Mouse (Mus musculus): ENCODE data around the gene Wnt9a. TPM values are rescaled to one million over a fixed set of nuclear protein-coding genes. Genes with fewer than 3 reads are reported as not detected.
"Not testable (repeated sequence)": the region's sequence is repeated elsewhere in the genome, so short reads cannot be mapped to it uniquely, and the experiment has no call there.

Wnt9a gene
- polyA plus RNA-seq, 1 experiment from 2014 or later: 1.6 TPM

GRCm38 (mm10) chr11:59346166-59346910, 39.6 kb downstream of the Wnt9a start:
- WGBS: 74% methylated on average over 11 of the region's 11 CpGs
- no peak overlapping the region for H3K9ac ChIP-seq (replicated peaks; ENCODE audit: low read length)
- ATAC-seq (ENCODE audit: low FRiP score, low TSS enrichment): no peak
- no peak overlapping the region for H3K4me3 ChIP-seq (ENCODE audit: low read length)
- no peaks in the 10 kb centered on the region for H3K36me3 ChIP-seq (ENCODE audit: insufficient read depth, low read length)
- no peaks in the 10 kb centered on the region for H3K27me3 ChIP-seq (ENCODE audit: insufficient read depth, low read length)
- H3K27ac ChIP-seq (ENCODE audit: low read length): no peak overlapping the region
- peaks cover 18% of the 10 kb centered on the region for H3K4me1 ChIP-seq (ENCODE audit: insufficient read depth, low read length)
- H3K4me2 ChIP-seq (replicated peaks; ENCODE audit: low read depth, low read length): no peak overlapping the region
- no peaks in the 10 kb centered on the region for H3K9me3 ChIP-seq (ENCODE audit: low read length)

DNA sequence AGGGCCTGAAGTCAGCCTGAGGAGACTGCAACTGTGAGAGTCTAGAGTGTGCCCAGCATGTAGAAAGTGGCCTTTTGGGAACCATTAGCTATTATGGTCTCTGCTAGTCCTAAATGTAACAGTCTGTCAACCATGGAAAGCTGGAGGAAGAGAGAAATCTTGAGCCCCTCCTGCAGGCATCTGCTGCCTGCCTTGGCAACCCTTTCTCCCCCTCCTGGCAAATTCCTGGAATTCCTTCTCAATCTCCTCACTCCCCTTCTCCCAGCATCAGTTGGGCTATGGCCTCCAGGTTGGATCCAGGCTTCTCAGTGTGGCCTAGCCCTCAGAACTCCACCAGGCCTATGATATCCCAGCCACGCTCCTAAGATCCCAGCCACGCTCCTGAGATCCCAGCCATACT, 43.6 kb downstream of the Wnt9a start:
- Histone ChIP-seq H3K9ac (replicated peaks; ENCODE audit: low read length) (no peak overlapping the region), H3K4me1 (ENCODE audit: insufficient read depth, low read length) (peaks cover 18% of the 10 kb centered on the region), H3K9me3 (ENCODE audit: low read length) (no peaks in the 10 kb centered on the region), H3K27ac (ENCODE audit: low read length) (no peak overlapping the region), H3K36me3 (ENCODE audit: insufficient read depth, low read length) (no peaks in the 10 kb centered on the region), H3K4me2 (replicated peaks; ENCODE audit: low read depth, low read length) (no peak overlapping the region), H3K4me3 (ENCODE audit: low read length) (no peak overlapping the region), H3K27me3 (ENCODE audit: insufficient read depth, low read length) (no peaks in the 10 kb centered on the region)
- 79% methylated on average over 2 of the region's 2 CpGs for WGBS
- no peak for ATAC-seq (ENCODE audit: low FRiP score, low TSS enrichment)

GRCm38 (mm10) chr11:59354793-59355192, 48.1 kb downstream of the Wnt9a start:
- H3K4me1 ChIP-seq (ENCODE audit: insufficient read depth, low read length): peaks cover 21% of the 10 kb centered on the region
- H3K9ac ChIP-seq (replicated peaks; ENCODE audit: low read length): no peak overlapping the region
- H3K9me3 ChIP-seq (ENCODE audit: low read length): no peaks in the 10 kb centered on the region
- no peak overlapping the region for H3K4me2 ChIP-seq (replicated peaks; ENCODE audit: low read depth, low read length)
- no peak for ATAC-seq (ENCODE audit: low FRiP score, low TSS enrichment)
- H3K36me3 ChIP-seq (ENCODE audit: insufficient read depth, low read length): no peaks in the 10 kb centered on the region
- H3K27me3 ChIP-seq (ENCODE audit: insufficient read depth, low read length): 0 out of 2 replicates have a peak, but pooled peaks cover 4% of the 10 kb centered on the region
- 88% methylated on average over 4 of the region's 4 CpGs for whole genome bisulfite sequencing
- H3K27ac ChIP-seq (ENCODE audit: low read length): no peak overlapping the region
- no peak overlapping the region for H3K4me3 ChIP-seq (ENCODE audit: low read length)

- H3K9me3 ChIP-seq (ENCODE audit: low read length): no peaks in the 10 kb centered on the region
- H3K4me3 ChIP-seq (ENCODE audit: low read length): no peak overlapping the region
- whole genome bisulfite sequencing: 21% methylated on average over 11 of the region's 11 CpGs
- peaks cover 12% of the 10 kb centered on the region for H3K4me1 ChIP-seq (ENCODE audit: insufficient read depth, low read length)
- no peak overlapping the region for H3K9ac ChIP-seq (replicated peaks; ENCODE audit: low read length)
- peak; percentile 69; the same call in 1 of the 2 replicates for ATAC-seq (ENCODE audit: low FRiP score, low TSS enrichment)
- H3K36me3 ChIP-seq (ENCODE audit: insufficient read depth, low read length): no peaks in the 10 kb centered on the region
- H3K27me3 ChIP-seq (ENCODE audit: insufficient read depth, low read length): 0 out of 2 replicates have a peak, but pooled peaks cover 4% of the 10 kb centered on the region
- no peak overlapping the region for H3K4me2 ChIP-seq (replicated peaks; ENCODE audit: low read depth, low read length)
- H3K27ac ChIP-seq (ENCODE audit: low read length): no peak overlapping the region
Measured at GRCm38 (mm10) chr11:59356874-59357289, 50.2 kb downstream of the Wnt9a start.

DNA sequence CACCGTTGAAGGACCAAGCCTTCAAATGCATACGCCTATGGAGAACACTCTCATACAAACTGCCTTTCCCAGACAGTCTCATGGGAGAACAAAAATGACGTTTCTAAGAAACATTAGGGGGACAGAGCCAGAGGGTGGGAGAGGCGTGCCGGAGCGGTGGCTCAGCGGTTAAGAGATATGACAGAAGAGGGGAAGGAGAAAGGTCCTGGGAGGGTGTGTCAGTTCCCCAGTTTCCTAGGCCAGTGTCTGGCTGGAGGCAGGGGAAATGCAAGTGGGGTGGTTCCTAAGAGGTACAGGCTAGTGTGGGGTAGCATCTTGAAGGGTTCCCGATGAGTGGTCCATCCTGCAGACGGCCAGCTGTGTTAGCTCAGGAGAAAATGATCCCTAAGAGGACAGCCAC, 54.6 kb downstream of the Wnt9a start:
- H3K27me3 ChIP-seq (ENCODE audit: insufficient read depth, low read length): 0 out of 2 replicates have a peak, but pooled peaks cover 4% of the 10 kb centered on the region
- no peak overlapping the region for H3K4me3 ChIP-seq (ENCODE audit: low read length)
- H3K9me3 ChIP-seq (ENCODE audit: low read length): no peaks in the 10 kb centered on the region
- H3K27ac ChIP-seq (ENCODE audit: low read length): no peak overlapping the region
- 76% methylated on average over 9 of the region's 9 CpGs for WGBS
- no peak overlapping the region for H3K9ac ChIP-seq (replicated peaks; ENCODE audit: low read length)
- H3K4me2 ChIP-seq (replicated peaks; ENCODE audit: low read depth, low read length): no peak overlapping the region
- peaks cover 18% of the 10 kb centered on the region for H3K4me1 ChIP-seq (ENCODE audit: insufficient read depth, low read length)
- no peaks in the 10 kb centered on the region for H3K36me3 ChIP-seq (ENCODE audit: insufficient read depth, low read length)
- no peak for ATAC-seq (ENCODE audit: low FRiP score, low TSS enrichment)

GRCm38 (mm10) chr11:59364007-59364406, 57.3 kb downstream of the Wnt9a start:
- peak overlapping the region; percentile 7; the same call in 1 of the 2 replicates for H3K27ac ChIP-seq (ENCODE audit: low read length)
- H3K36me3 ChIP-seq (ENCODE audit: insufficient read depth, low read length): no peaks in the 10 kb centered on the region
- H3K9me3 ChIP-seq (ENCODE audit: low read length): no peaks in the 10 kb centered on the region
- ATAC-seq (ENCODE audit: low FRiP score, low TSS enrichment): 0 out of 2 replicates have a peak, but pooled peaks have one; percentile 9
- H3K4me1 ChIP-seq (ENCODE audit: insufficient read depth, low read length): 0 out of 2 replicates have a peak, but pooled peaks cover 6% of the 10 kb centered on the region
- WGBS: 81% methylated on average over 9 of the region's 9 CpGs
- H3K4me2 ChIP-seq (replicated peaks; ENCODE audit: low read depth, low read length): no peak overlapping the region
- no peaks in the 10 kb centered on the region for H3K27me3 ChIP-seq (ENCODE audit: insufficient read depth, low read length)
- no peak overlapping the region for H3K4me3 ChIP-seq (ENCODE audit: low read length)
- H3K9ac ChIP-seq (replicated peaks; ENCODE audit: low read length): no peak overlapping the region

GRCm38 (mm10) chr11:59364417-59364816, 57.7 kb downstream of the Wnt9a start:
- ATAC-seq (ENCODE audit: low FRiP score, low TSS enrichment): peak; percentile 69
- Histone ChIP-seq H3K4me3 (ENCODE audit: low read length) (no peak overlapping the region), H3K4me1 (ENCODE audit: insufficient read depth, low read length) (0 out of 2 replicates have a peak, but pooled peaks cover 6% of the 10 kb centered on the region), H3K27ac (ENCODE audit: low read length) (peak overlapping the region; percentile 7; the same call in 1 of the 2 replicates), H3K36me3 (ENCODE audit: insufficient read depth, low read length) (no peaks in the 10 kb centered on the region), H3K9ac (replicated peaks; ENCODE audit: low read length) (no peak overlapping the region), H3K27me3 (ENCODE audit: insufficient read depth, low read length) (no peaks in the 10 kb centered on the region), H3K4me2 (replicated peaks; ENCODE audit: low read depth, low read length) (no peak overlapping the region), H3K9me3 (ENCODE audit: low read length) (no peaks in the 10 kb centered on the region)
- WGBS: 38% methylated on average over 3 of the region's 3 CpGs

GRCm38 (mm10) chr11:59366031-59366430, 59.3 kb downstream of the Wnt9a start:
- no peaks in the 10 kb centered on the region for H3K27me3 ChIP-seq (ENCODE audit: insufficient read depth, low read length)
- ATAC-seq (ENCODE audit: low FRiP score, low TSS enrichment): no peak
- H3K27ac ChIP-seq (ENCODE audit: low read length): no peak overlapping the region
- no peak overlapping the region for H3K9ac ChIP-seq (replicated peaks; ENCODE audit: low read length)
- H3K36me3 ChIP-seq (ENCODE audit: insufficient read depth, low read length): no peaks in the 10 kb centered on the region
- H3K9me3 ChIP-seq (ENCODE audit: low read length): no peaks in the 10 kb centered on the region
- 51% methylated on average over 3 of the region's 3 CpGs for WGBS
- no peak overlapping the region for H3K4me3 ChIP-seq (ENCODE audit: low read length)
- no peak overlapping the region for H3K4me2 ChIP-seq (replicated peaks; ENCODE audit: low read depth, low read length)
- H3K4me1 ChIP-seq (ENCODE audit: insufficient read depth, low read length): 0 out of 2 replicates have a peak, but pooled peaks cover 6% of the 10 kb centered on the region

GRCm38 (mm10) chr11:59366633-59367032, 59.9 kb downstream of the Wnt9a start:
- no peak for ATAC-seq (ENCODE audit: low FRiP score, low TSS enrichment)
- 15% methylated on average over 3 of the region's 3 CpGs for WGBS
- no peak overlapping the region for H3K4me2 ChIP-seq (replicated peaks; ENCODE audit: low read depth, low read length)
- no peaks in the 10 kb centered on the region for H3K27me3 ChIP-seq (ENCODE audit: insufficient read depth, low read length)
- no peaks in the 10 kb centered on the region for H3K9me3 ChIP-seq (ENCODE audit: low read length)
- H3K9ac ChIP-seq (replicated peaks; ENCODE audit: low read length): no peak overlapping the region
- H3K4me1 ChIP-seq (ENCODE audit: insufficient read depth, low read length): 0 out of 2 replicates have a peak, but pooled peaks cover 6% of the 10 kb centered on the region
- H3K27ac ChIP-seq (ENCODE audit: low read length): no peak overlapping the region
- H3K4me3 ChIP-seq (ENCODE audit: low read length): no peak overlapping the region
- H3K36me3 ChIP-seq (ENCODE audit: insufficient read depth, low read length): no peaks in the 10 kb centered on the region

DNA sequence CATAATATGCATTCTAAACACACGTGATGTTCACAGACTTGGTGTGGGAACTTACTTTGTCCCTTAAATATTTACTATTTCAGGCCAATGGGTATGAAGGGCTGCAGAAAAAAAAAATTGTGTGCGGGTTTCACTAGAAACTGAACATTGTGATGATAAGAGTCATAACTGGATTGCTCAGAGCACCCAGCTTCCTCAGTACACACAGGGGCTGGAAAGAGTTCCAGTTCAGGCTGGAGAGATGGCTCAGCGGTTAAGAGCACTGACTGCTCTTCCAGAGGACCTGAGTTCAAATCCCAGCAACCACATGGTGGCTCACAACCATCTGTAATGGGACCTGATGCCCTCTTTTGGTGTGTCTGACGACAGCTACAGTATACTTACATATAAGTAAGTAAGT, 61.2 kb downstream of the Wnt9a start:
- not testable (repeated sequence) for ATAC-seq (ENCODE audit: low FRiP score, low TSS enrichment); H3K9ac ChIP-seq (replicated peaks; ENCODE audit: low read length); H3K4me1 ChIP-seq (ENCODE audit: insufficient read depth, low read length); H3K9me3 ChIP-seq (ENCODE audit: low read length); H3K4me2 ChIP-seq (replicated peaks; ENCODE audit: low read depth, low read length); H3K27me3 ChIP-seq (ENCODE audit: insufficient read depth, low read length); H3K27ac ChIP-seq (ENCODE audit: low read length); H3K36me3 ChIP-seq (ENCODE audit: insufficient read depth, low read length); H3K4me3 ChIP-seq (ENCODE audit: low read length)
- WGBS: 87% methylated on average over 4 of the region's 4 CpGs

Data from kidney, embryonic 16.5 days (tissue).